Mouse (Mus musculus) heart, postnatal 0 days (tissue): Measurements from ENCODE around the gene Schip1. TPM values are rescaled to one million over a fixed set of nuclear protein-coding genes. Genes with fewer than 3 reads are reported as not detected.

Source experiments
- ATAC-seq: fragments of 200-750 bp; cut with Nextera tagmentation; 2 replicates; pipeline ENCODE4 v1.8.0; 2017; ENCODE audit warnings: low read depth, moderate number of reproducible peaks, moderate library complexity; ENCODE audit not compliant: insufficient read depth
- DNase-seq: peaks from one replicate; pipeline ENCODE4 v3.0.0-alpha.2; 2016; ENCODE audit warnings: low spot score
- H3K27ac ChIP-seq: fragments of 300-500 bp; sonication (generic); 2 replicates; pipeline ENCODE4 v1.5.1; 2014; ENCODE audit warnings: low read depth, mild to moderate bottlenecking
- H3K27me3 ChIP-seq: fragments of 300-500 bp; sonication (generic); 2 replicates; pipeline ENCODE4 v1.6.1; 2014; ENCODE audit warnings: low read length, mixed read lengths; ENCODE audit not compliant: control insufficient read depth, insufficient read depth
- H3K36me3 ChIP-seq: fragments of 300-500 bp; sonication (generic); replicated peaks from 2 replicates; pipeline ENCODE4 v1.6.1; 2014; ENCODE audit warnings: low read length, mixed read lengths; ENCODE audit not compliant: control insufficient read depth, insufficient read depth
- H3K4me1 ChIP-seq: fragments of 300-500 bp; sonication (generic); 2 replicates; pipeline ENCODE4 v1.6.1; 2014; ENCODE audit warnings: antibody characterized with exemption; ENCODE audit not compliant: control insufficient read depth, insufficient read depth
- H3K4me2 ChIP-seq: fragments of 300-500 bp; sonication (generic); 2 replicates; pipeline ENCODE4 v1.6.1; 2014; ENCODE audit warnings: low read depth, mild to moderate bottlenecking, low read length, moderate library complexity
- H3K4me3 ChIP-seq: fragments of 300-500 bp; sonication (generic); 2 replicates; pipeline ENCODE4 v1.5.1; 2014; ENCODE audit warnings: low read depth, low read length
- H3K9ac ChIP-seq: fragments of 300-500 bp; sonication (generic); replicated peaks from 2 replicates; pipeline ENCODE4 v1.6.1; 2014; ENCODE audit warnings: low read depth, low read length, mixed read lengths
- H3K9me3 ChIP-seq: fragments of 300-500 bp; sonication (generic); replicated peaks from 2 replicates; pipeline ENCODE4 v1.6.1; 2016; ENCODE audit warnings: low read length; ENCODE audit not compliant: control insufficient read depth
- CTCF ChIP-seq: IDR thresholded peaks from 2 replicates; pipeline ENCODE4 v1.5.1; 2016; ENCODE audit warnings: antibody characterized with exemption, control low read depth, low read depth
- EP300 ChIP-seq: IDR thresholded peaks from 2 replicates; pipeline ENCODE4 v1.6.1; 2016; ENCODE audit warnings: antibody characterized with exemption, low read depth
- WGBS: fragments of 180-500 bp; shearing (Covaris S2); extraction: QIAGEN DNeasy Blood & Tissue Kit; methylation state at CpG from one replicate; pipeline ENCODE4 v1.1.7; 2014; 5-methylcytosine and 5-hydroxymethylcytosine counted together
- polyA plus RNA-seq: library from polyadenylated mRNA; unstranded; fragments of >200 nt; fragmentation: Nextera tagmentation; extraction: Ambion mirVana; gene quantifications from 2 replicates; pipeline ENCODE4 v1.2.1, GENCODE M21; 2015
- total RNA-seq: library from RNA; depleted of rRNA; stranded (reverse); fragments of >200 nt; gene quantifications from 2 replicates; pipeline ENCODE4 v1.2.3, GENCODE M21; 2014; ENCODE audit warnings: low replicate concordance

Gene Schip1
- total and polyA plus RNA-seq, 2 experiments from 2014 or later: 58.4 to 74.3 TPM

GRCm38 (mm10) chr3:68534571-68535051 lies 470.0 kb downstream of the Schip1 start:
- H3K9me3 ChIP-seq: 0 out of 2 replicates have a peak, but pooled peaks cover 5% of the 10 kb centered on the region
- peaks cover 17% of the 10 kb centered on the region for H3K4me1 ChIP-seq
- peak overlapping the region; percentile 91 for H3K27ac ChIP-seq
- no peaks in the 10 kb centered on the region for H3K36me3 ChIP-seq
- 14% methylated on average over 6 of the region's 7 CpGs for WGBS
- DNase-seq (peak; percentile 84), ATAC-seq (peak; percentile 90)
- peak overlapping the region; percentile 1; the same call in 1 of the 2 replicates for H3K4me2 ChIP-seq
- H3K4me3 ChIP-seq: no peak overlapping the region
- no peaks in the 10 kb centered on the region for H3K27me3 ChIP-seq
- TF ChIP-seq CTCF (no peak), EP300 (no peak)
- no peak overlapping the region for H3K9ac ChIP-seq

- DNase-seq: no peak
- 39% methylated on average over 7 of the region's 7 CpGs for WGBS
- peak; percentile 9; the same call in 1 of the 2 replicates for ATAC-seq
- Histone ChIP-seq H3K4me1 (peaks cover 17% of the 10 kb centered on the region), H3K27ac (peak overlapping the region; percentile 91), H3K27me3 (no peaks in the 10 kb centered on the region), H3K4me2 (peak overlapping the region; percentile 1; the same call in 1 of the 2 replicates), H3K9ac (no peak overlapping the region), H3K4me3 (no peak overlapping the region), H3K36me3 (no peaks in the 10 kb centered on the region), H3K9me3 (0 out of 2 replicates have a peak, but pooled peaks cover 5% of the 10 kb centered on the region)
- TF ChIP-seq CTCF: no peak
- TF ChIP-seq EP300: no peak
Measured at GRCm38 (mm10) chr3:68535160-68535728, 470.6 kb downstream of the Schip1 start.

GRCm38 (mm10) chr3:68536071-68536470 lies 471.5 kb downstream of the Schip1 start:
- H3K9ac ChIP-seq: no peak overlapping the region
- H3K4me3 ChIP-seq: no peak overlapping the region
- H3K27me3 ChIP-seq: no peaks in the 10 kb centered on the region
- H3K27ac ChIP-seq: peak overlapping the region; percentile 91; the same call in 1 of the 2 replicates
- no peaks in the 10 kb centered on the region for H3K36me3 ChIP-seq
- DNase-seq (no peak), ATAC-seq (no peak)
- H3K9me3 ChIP-seq: 0 out of 2 replicates have a peak, but pooled peaks cover 5% of the 10 kb centered on the region
- 62% methylated on average over 3 of the region's 3 CpGs for WGBS
- H3K4me2 ChIP-seq: no peak overlapping the region
- H3K4me1 ChIP-seq: peaks cover 17% of the 10 kb centered on the region
- TF ChIP-seq CTCF (no peak), EP300 (no peak)

- TF ChIP-seq EP300 (no peak), CTCF (no peak)
- no peak overlapping the region for H3K4me3 ChIP-seq
- H3K9ac ChIP-seq: no peak overlapping the region
- no peak overlapping the region for H3K4me2 ChIP-seq
- H3K27ac ChIP-seq: no peak overlapping the region
- H3K9me3 ChIP-seq: 0 out of 2 replicates have a peak, but pooled peaks cover 2% of the 10 kb centered on the region
- 67% methylated on average over 8 of the region's 8 CpGs for WGBS
- DNase-seq (no peak), ATAC-seq (no peak)
- H3K27me3 ChIP-seq: no peaks in the 10 kb centered on the region
- no peaks in the 10 kb centered on the region for H3K36me3 ChIP-seq
- H3K4me1 ChIP-seq: no peaks in the 10 kb centered on the region
Measured at GRCm38 (mm10) chr3:68541688-68542087, 477.1 kb downstream of the Schip1 start.

GRCm38 (mm10) chr3:68542944-68543501 lies 478.4 kb downstream of the Schip1 start:
- H3K27ac ChIP-seq: 0 out of 2 replicates have a peak overlapping the region, but pooled peaks have one; percentile 1
- H3K36me3 ChIP-seq: no peaks in the 10 kb centered on the region
- WGBS: 3% methylated on average over 7 of the region's 7 CpGs
- TF ChIP-seq CTCF (peak; percentile 66), EP300 (no peak)
- no peaks in the 10 kb centered on the region for H3K9me3 ChIP-seq
- H3K4me2 ChIP-seq: peak overlapping the region; percentile 49
- ATAC-seq (peak; percentile 85), DNase-seq (peak; percentile 91)
- peak overlapping the region; percentile 33 for H3K4me3 ChIP-seq
- H3K4me1 ChIP-seq: no peaks in the 10 kb centered on the region
- H3K9ac ChIP-seq: no peak overlapping the region
- no peaks in the 10 kb centered on the region for H3K27me3 ChIP-seq
